9 mouse cellular contexts compared by ENCODE assay signal in genomic region chr13:103711406-103712025, GRCm38 (mm10).
DNase-seq lines count a peak whose midpoint lies in the region; ATAC-seq and TF ChIP-seq lines count a peak whose summit lies in the region.
"Had no signal": no experiment of that assay in that cellular context is flagged by ENCODE, and none has a peak within 500 bp of the region (broad histone marks: within the 10 kb centered on the region; RNA-seq: fewer than 3 reads in every experiment).

No protein-coding gene starts in this region.

- intact Hi-C loops in gastrocnemius, adult 2 months (cut with DNase I), result no loop called here

- no peak for TF ChIP-seq CTCF in gastrocnemius, adult 2 months (IDR thresholded peaks at IDR 0.05)

- DNase-seq in ovary, postnatal 14 days (ENCODE audit: low spot score), result peak; percentile 17
- DNase-seq in ovary, postnatal 36 days (ENCODE audit: low spot score), result no peak
- DNase-seq in gastrocnemius, adult 2 months, result peak; percentile 47
- DNase-seq in kidney, adult 8-10 months, result peak; percentile 14 to 28
- peak; percentile 63 to 74 for DNase-seq in lung, adult 18-20 months
- DNase-seq in ovary, adult 18-20 months (ENCODE audit: low spot score), result no peak
- DNase-seq: liver, embryonic 13.5 days had no signal

- no peak for ATAC-seq in erythroid progenitor cell, adult 5-6 weeks (replicated peaks; ENCODE audit: low FRiP score, poor library complexity, severe bottlenecking)
- ATAC-seq in forebrain, embryonic 12.5 days (ENCODE audit: low FRiP score), result no peak

- H3K27ac ChIP-seq in gastrocnemius, adult 2 months, result peak overlapping the region; percentile 61
- H3K27ac ChIP-seq in forebrain, embryonic 12.5 days, result no peak overlapping the region
- H3K27ac ChIP-seq: liver, embryonic 13.5 days had no signal

- WGBS in forebrain, embryonic 12.5 days, result 76% methylated on average over 11 of the region's 11 CpGs

- H3K36me3 ChIP-seq in forebrain, embryonic 12.5 days (replicated peaks), result no peaks in the 10 kb centered on the region
- H3K36me3 ChIP-seq: liver, embryonic 13.5 days had no signal

- H3K9ac ChIP-seq in forebrain, embryonic 12.5 days, result no peak overlapping the region
- H3K9ac ChIP-seq: liver, embryonic 13.5 days had no signal

- no peak overlapping the region for H3K4me2 ChIP-seq in forebrain, embryonic 12.5 days
- H3K4me2 ChIP-seq: liver, embryonic 13.5 days had no signal

- no peaks in the 10 kb centered on the region for H3K9me3 ChIP-seq in forebrain, embryonic 12.5 days
- H3K9me3 ChIP-seq: liver, embryonic 13.5 days had no signal

- 0 out of 2 replicates have a peak, but pooled peaks cover 7% of the 10 kb centered on the region for H3K4me1 ChIP-seq in forebrain, embryonic 12.5 days
- H3K4me1 ChIP-seq: liver, embryonic 13.5 days had no signal

- H3K4me3 ChIP-seq in gastrocnemius, adult 2 months, result peak overlapping the region; percentile 58
- H3K4me3 ChIP-seq in forebrain, embryonic 12.5 days (replicated peaks), result no peak overlapping the region
- H3K4me3 ChIP-seq: liver, embryonic 13.5 days had no signal

- no peaks in the 10 kb centered on the region for H3K27me3 ChIP-seq in forebrain, embryonic 12.5 days
- H3K27me3 ChIP-seq: liver, embryonic 13.5 days had no signal

Comparison
In these comparisons a context has a peak if more than half of its experiments do, and no peak if none do; other contexts are left out.
1. DNase-seq: peak in ovary, postnatal 14 days (single experiment), gastrocnemius, adult 2 months (single experiment), kidney, adult 8-10 months (2 of 2) and lung, adult 18-20 months (2 of 2); none in ovary, postnatal 36 days (single experiment) and ovary, adult 18-20 months (single experiment).